Mouse (Mus musculus) v-Abl transformed pro-B cells (cell line): Measurements from ENCODE around the gene P2rx5.

Experiments
- in situ Hi-C, 2 experiments: fragments of 400-800 bp; cut with MboI; formaldehyde crosslinking; loops; one replicate each; pipeline ENCODE4 v1.15.1; 2025; ENCODE audit not compliant: unreplicated experiment in 2 of 2

The P2rx5 gene

DNA sequence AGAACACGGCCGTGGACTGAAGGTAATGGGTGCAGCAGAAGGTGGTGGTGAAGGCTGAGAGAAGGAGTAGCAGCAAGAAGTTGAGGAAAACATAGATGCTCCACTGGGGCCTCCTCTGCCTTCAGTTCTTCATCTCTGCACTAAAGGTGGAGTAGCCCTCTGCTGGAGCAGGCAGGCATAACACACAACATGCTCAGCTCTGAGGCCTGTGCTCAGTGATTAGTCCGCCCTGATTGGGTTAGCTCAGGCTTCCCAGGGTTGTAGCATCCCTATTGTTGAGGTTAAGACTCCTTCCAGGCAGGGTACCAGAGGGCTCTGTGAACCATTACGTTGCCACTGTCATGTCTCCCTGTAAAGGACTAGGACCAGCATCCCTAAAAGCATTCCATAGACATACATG, 9.0 kb downstream of the P2rx5 start:
- in situ Hi-C loops, result no loop called here

GRCm38 (mm10) chr11:73172186-73172585, 12.0 kb downstream of the P2rx5 start:
- in situ Hi-C loops, result loop anchor here in 1 of 2 experiments (5.0 kb wide), 1 partner anchor 35 kb away; the partner anchor contains the start of gene Haspin

- in situ Hi-C loops, result loop anchor here in 1 of 2 experiments (25.0 kb wide), 1 partner anchor 1662 kb away; the partner anchor contains the start of gene Mnt
These were observed 15.4 kb downstream of the P2rx5 start for GRCm38 (mm10) chr11:73175612-73176011.

- in situ Hi-C loops, result loop anchor here in 1 of 2 experiments (25.0 kb wide), 1 partner anchor 1661 kb away; the partner anchor contains the start of gene Mnt
These were observed 16.0 kb downstream of the P2rx5 start for GRCm38 (mm10) chr11:73176186-73176585.

DNA sequence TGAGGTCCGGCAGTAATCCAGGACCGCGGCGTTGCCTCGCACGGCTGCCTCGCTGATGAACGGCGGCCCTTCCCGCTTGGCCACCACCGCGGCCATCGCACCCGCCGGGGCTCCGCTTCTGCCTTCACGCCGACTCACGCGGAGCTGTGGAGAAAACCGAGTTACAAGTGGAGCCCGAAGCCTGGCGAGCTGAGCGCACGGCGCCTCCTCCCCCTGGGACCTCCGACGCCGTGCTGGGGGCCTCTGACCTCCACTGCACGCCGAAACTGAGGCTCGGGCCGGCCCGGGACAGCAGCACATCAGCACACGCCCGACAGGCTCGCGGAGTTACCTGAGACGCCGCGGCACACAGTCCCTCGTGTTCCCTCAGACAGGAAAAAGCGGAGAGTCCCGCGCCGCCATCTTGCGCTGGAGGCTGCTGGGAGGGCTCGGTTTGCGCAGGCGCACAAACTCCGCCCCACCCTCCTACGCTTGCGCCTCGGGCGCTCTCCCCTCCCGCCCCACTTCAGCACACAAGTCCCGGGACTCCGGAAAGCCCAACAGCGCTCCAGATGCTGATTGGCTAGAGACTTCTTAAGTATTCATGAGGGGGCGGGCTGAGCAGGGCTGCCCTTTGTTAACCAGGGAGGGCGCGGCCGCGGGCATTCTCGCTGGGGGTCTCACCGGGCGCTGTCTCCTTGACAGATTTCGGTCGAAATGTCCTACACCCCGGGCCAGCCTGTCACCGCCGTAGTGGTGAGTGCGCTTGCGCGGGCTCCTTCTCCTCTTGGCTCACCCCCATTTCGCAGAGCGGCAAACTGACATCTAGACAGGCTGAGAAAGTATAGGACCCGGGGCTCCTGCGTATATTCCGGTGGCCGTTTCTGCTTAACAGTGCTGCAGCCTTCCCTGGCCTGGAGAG, 16.6 kb downstream of the P2rx5 start, which contains the start of the genes Emc6 and Tax1bp3:
Gene Emc6 (minus strand): TSS at position 430 of the 901 bp plus-strand sequence.
Gene Tax1bp3 (plus strand): TSS at position 476 of the 901 bp plus-strand sequence.
- in situ Hi-C loops, result loop anchor here in 1 of 2 experiments (25.0 kb wide), 1 partner anchor 1660 kb away; the partner anchor contains the start of gene Mnt

DNA sequence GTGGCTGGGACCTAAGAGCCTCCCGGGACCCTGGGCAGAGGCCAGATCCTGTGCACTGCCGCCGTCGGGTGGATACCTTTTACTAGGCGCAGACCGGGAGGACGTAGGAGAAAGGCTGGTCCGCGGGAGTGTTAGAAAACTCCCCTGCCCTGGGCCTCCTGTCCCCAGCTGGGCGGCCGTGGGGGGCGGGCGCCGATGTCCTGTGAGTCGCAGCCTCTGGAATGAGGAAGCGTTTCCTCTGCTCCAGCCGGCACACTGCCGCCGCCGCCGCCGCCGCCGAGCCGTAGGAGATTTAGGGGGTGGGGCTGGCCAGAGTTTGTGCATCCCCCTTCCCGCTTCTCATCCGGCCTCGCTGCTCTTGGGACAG, 17.3 kb downstream of the P2rx5 start:
- in situ Hi-C loops, result loop anchor here in 1 of 2 experiments (25.0 kb wide), 1 partner anchor 1660 kb away; the partner anchor contains the start of gene Mnt

DNA sequence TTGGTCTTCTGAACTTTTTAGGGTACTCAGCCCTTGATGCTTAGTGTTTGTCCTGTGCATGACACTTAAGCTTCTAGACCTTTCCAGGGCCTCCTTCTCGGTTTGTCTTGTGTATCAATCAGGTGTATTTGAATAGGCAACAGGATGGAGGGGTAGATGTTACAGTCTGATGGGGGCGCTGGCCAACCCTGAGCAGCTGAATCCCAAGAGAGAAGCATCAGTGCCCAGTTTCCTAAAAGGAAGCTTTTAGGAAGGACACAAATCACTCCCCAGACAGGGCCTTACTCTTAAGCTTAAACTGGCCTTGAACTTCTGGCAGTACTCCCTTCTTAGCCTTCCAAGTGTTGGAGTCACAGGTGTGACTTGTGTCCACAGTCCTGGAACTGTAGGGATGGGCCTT, 17.7 kb downstream of the P2rx5 start:
- in situ Hi-C loops, result loop anchor here in 1 of 2 experiments (25.0 kb wide), 1 partner anchor 1659 kb away; the partner anchor contains the start of gene Mnt

GRCm38 (mm10) chr11:73185872-73186615, 25.8 kb downstream of the P2rx5 start:
- in situ Hi-C loops, result loop anchor here in 1 of 2 experiments (25.0 kb wide), 1 partner anchor 1651 kb away; the partner anchor contains the start of gene Mnt

DNA sequence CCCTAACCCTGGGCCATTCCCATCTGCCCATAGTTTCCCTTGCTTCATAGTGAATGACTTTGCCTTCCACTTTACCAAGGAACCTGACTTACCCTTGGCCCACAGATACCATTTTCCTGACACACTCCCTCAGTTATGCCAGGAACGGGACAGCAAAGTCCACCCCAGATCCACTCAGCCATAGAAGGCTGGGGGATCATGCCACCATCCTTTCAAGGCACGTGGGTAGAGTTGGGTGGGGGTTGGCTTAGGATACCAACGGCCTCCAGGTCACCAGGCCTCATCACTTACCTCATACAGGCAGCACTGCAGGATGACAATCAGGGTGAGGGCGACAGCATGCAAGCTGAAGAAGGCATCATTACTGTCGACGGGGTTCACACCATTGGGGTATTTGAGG, 27.0 kb downstream of the P2rx5 start:
- in situ Hi-C loops, result loop anchor here in 1 of 2 experiments (25.0 kb wide), 1 partner anchor 1650 kb away; the partner anchor contains the start of gene Mnt

DNA sequence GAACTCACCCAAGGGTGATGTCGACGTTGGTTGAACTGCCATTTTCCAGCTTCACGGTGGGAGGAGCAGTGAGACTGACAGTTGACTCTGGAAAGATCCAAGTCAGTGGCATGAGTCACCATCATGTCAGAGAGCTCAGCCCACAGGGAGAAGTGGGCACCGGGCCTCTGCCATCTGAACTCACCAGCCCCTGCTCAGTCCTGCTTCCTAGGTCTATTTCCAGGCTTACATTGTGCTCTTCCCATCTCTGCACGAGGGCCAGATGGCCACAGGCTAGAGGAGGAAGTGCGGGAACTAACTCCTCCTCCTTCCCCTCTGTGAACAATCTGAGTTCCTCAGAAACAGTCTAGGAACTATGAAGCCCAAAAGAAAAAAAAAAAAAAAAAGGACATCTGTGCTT, 32.8 kb downstream of the P2rx5 start:
- in situ Hi-C loops, result loop anchor here (10.0 to 25.0 kb wide), 2 partner anchors 118 to 1644 kb away; partner anchors contain the start of gene Mnt (in 1 of the 2)

- in situ Hi-C loops, result loop anchor here (10.0 to 25.0 kb wide), 2 partner anchors 120 to 1643 kb away; partner anchors contain the start of gene Mnt (in 1 of the 2)
These were observed 34.2 kb downstream of the P2rx5 start for GRCm38 (mm10) chr11:73194444-73194843.

DNA sequence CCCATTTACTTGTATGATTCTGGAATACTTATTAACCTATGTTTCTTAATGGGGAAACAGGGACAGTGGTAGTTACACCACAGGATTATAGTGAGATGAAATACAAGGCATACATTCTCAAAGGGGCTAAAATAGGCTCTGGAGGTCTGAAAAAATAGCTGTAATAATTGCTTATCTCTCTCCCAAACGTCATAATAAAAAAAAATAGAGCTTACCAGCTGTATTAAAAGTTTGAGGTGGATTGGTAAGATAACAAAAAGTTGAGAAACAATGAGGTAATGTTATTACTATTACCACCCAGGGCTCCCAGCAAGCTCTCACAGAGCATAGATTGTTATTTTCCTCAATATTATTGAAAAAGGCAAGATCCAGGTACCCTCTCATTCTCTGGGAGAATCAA, 38.0 kb downstream of the P2rx5 start:
- in situ Hi-C loops, result loop anchor here (10.0 to 25.0 kb wide), 2 partner anchors 123 to 1639 kb away; partner anchors contain the start of gene Mnt (in 1 of the 2)

DNA sequence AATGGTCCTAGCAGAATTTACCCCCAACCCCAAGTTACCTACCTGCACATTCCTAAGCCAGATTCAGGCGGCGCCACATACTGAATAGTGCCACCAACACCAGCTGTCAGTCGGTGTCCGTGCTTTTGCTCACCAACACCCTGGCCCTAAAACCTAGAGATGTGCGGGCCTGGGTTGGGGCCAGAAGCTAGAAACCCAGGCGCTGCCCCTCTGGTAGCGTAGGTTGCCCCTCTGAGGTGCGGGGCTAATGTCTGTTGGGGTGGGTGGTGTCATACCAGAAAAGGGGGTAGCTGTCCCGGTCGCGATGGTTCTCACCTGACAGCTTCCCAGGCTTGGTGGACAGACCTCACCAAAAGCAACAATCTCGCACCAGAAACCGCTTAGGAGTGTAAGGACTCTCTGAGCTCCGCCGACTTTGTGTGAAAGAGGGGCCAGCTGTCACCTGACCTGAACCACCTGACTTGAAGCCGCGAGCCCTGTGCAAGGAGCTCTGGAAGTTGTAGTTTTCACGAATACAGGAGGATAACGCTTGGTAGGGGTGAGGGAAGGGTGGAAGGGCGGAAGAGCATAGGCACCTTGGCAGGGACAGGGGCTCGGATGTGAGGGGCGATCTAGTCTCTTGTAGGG, 38.5 kb downstream of the P2rx5 start, which contains the start of gene Ctns:
Gene Ctns (minus strand): TSS at position 440 of the 627 bp plus-strand sequence.
- in situ Hi-C loops, result loop anchor here (10.0 to 25.0 kb wide), 2 partner anchors 124 to 1639 kb away; partner anchors contain the start of gene Mnt (in 1 of the 2)

- in situ Hi-C loops, result loop anchor here (10.0 to 25.0 kb wide), 2 partner anchors 124 to 1638 kb away; partner anchors contain the start of gene Mnt (in 1 of the 2)
These were observed 39.0 kb downstream of the P2rx5 start, which contains the start of gene Shpk for GRCm38 (mm10) chr11:73199230-73199712. Gene Shpk, plus strand, starts transcription at chr11:73199460.

- in situ Hi-C loops, result loop anchor here (10.0 to 25.0 kb wide), 2 partner anchors 125 to 1637 kb away; partner anchors contain the start of gene Mnt (in 1 of the 2)
These were observed 39.7 kb downstream of the P2rx5 start for GRCm38 (mm10) chr11:73199879-73200278.

DNA sequence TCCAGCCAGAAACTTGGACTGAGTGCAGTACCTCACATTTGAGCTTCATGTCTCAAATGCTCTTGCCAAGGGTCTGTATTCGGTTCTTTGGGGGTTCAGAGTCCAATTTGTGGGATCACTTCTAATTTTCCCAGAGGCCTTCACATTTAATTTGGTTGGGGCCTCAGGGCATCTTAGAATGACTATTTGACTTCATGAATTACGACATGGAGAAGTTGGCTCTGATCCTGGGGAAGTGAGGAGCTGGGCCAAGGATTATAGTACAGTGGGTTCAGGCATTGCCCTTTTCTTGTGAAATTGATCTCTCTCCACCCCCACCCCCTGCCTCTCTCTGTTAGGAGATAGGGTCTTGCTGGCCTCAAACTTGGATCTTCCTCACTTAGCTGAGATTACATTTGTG, 40.8 kb downstream of the P2rx5 start:
- in situ Hi-C loops, result no loop called here

GRCm38 (mm10) chr11:73201597-73201996, 41.4 kb downstream of the P2rx5 start:
- in situ Hi-C loops, result no loop called here

DNA sequence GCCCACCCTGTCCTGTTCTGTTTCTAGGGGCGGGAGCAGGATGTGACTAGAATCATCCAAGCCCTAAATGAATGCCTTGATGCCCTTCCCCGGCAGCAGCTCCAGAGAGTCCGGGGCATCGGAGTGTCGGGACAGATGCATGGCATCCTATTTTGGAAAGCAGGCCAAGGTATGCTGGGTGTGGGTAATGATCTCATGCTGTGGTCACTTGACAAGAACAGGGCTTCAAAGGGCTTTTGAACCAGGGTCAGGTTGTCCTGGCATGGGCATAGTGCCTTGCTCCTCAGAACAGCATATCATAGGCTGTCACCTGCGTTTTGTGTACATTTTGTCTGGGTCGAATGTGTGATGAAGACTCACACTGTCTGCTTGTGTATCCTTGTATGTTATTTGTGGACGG, 43.7 kb downstream of the P2rx5 start:
- in situ Hi-C loops, result no loop called here

DNA sequence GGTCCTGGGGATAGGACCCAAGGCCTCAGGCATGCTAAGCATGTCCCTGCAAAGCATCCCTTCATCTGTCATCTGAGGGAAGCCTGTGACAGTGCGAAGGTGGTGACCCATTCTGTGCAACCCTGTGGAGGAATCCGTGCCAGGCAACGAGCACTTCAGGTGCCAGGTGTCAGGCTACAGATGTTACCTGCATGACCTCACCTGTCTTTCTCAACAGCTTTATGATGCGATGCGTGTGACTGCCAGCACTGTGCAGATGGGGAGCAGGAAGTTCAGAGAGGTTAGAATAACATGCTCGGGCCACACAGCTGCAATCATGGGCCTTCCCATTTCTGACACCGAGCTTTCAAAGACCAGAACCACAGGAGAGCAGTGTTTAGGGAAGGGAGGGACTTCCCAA, 45.0 kb downstream of the P2rx5 start:
- in situ Hi-C loops, result no loop called here
